Mouse (Mus musculus) MN1 (cell line): Measurements from ENCODE around the gene Clpp.
A peak's percentile ranks its signal among the peaks of the same experiment; 100 is the strongest.

Experiments used
- DNase-seq: peaks from one replicate; pipeline ENCODE4 v3.0.0-alpha.2; 2016; ENCODE audit warnings: low spot score

The Clpp gene

GRCm38 (mm10) chr17:56990115-56990746, at the start of gene Clpp:
Gene Clpp (plus strand): TSS chr17:56990305.
- DNase-seq: peak; percentile 97

GRCm38 (mm10) chr17:56950915-56951314, 39.2 kb upstream of the Clpp start:
- DNase-seq: peak; percentile 53

GRCm38 (mm10) chr17:56952639-56953038, 37.5 kb upstream of the Clpp start:
- no peak for DNase-seq

GRCm38 (mm10) chr17:56954871-56955270, 35.2 kb upstream of the Clpp start:
- no peak for DNase-seq

GRCm38 (mm10) chr17:56957763-56958429, 32.2 kb upstream of the Clpp start:
- DNase-seq: no peak

GRCm38 (mm10) chr17:56958667-56959066, 31.4 kb upstream of the Clpp start:
- DNase-seq: no peak

- DNase-seq: no peak
Measured at GRCm38 (mm10) chr17:56961880-56962279, 28.2 kb upstream of the Clpp start.

GRCm38 (mm10) chr17:56962642-56963405, 27.3 kb upstream of the Clpp start:
- DNase-seq: no peak

- no peak for DNase-seq
Measured at GRCm38 (mm10) chr17:56963646-56964045, 26.5 kb upstream of the Clpp start.

- DNase-seq: no peak
Measured at GRCm38 (mm10) chr17:56969321-56969720, 20.8 kb upstream of the Clpp start.

- DNase-seq: no peak
Measured at GRCm38 (mm10) chr17:56970081-56970480, 20.0 kb upstream of the Clpp start.

GRCm38 (mm10) chr17:56973956-56974707, 16.0 kb upstream of the Clpp start:
- no peak for DNase-seq

- no peak for DNase-seq
Measured at GRCm38 (mm10) chr17:56974708-56975240, 15.3 kb upstream of the Clpp start.

- no peak for DNase-seq
Measured at GRCm38 (mm10) chr17:56975391-56975790, 14.7 kb upstream of the Clpp start.

GRCm38 (mm10) chr17:56976531-56977390, 13.3 kb upstream of the Clpp start:
- DNase-seq: no peak

GRCm38 (mm10) chr17:56979524-56979923, 10.6 kb upstream of the Clpp start:
- DNase-seq: no peak

GRCm38 (mm10) chr17:56981049-56981448, 9.1 kb upstream of the Clpp start:
- DNase-seq: no peak

- DNase-seq: no peak
Measured at GRCm38 (mm10) chr17:56982013-56982412, 8.1 kb upstream of the Clpp start, which contains the start of gene Acer1. Gene Acer1 (minus strand): TSS chr17:56982126.

- no peak for DNase-seq
Measured at GRCm38 (mm10) chr17:56984886-56985285, 5.2 kb upstream of the Clpp start.

GRCm38 (mm10) chr17:56985656-56986055, 4.4 kb upstream of the Clpp start:
- no peak for DNase-seq
